8 mouse cellular contexts compared by ENCODE assay signal in the genomic region with DNA sequence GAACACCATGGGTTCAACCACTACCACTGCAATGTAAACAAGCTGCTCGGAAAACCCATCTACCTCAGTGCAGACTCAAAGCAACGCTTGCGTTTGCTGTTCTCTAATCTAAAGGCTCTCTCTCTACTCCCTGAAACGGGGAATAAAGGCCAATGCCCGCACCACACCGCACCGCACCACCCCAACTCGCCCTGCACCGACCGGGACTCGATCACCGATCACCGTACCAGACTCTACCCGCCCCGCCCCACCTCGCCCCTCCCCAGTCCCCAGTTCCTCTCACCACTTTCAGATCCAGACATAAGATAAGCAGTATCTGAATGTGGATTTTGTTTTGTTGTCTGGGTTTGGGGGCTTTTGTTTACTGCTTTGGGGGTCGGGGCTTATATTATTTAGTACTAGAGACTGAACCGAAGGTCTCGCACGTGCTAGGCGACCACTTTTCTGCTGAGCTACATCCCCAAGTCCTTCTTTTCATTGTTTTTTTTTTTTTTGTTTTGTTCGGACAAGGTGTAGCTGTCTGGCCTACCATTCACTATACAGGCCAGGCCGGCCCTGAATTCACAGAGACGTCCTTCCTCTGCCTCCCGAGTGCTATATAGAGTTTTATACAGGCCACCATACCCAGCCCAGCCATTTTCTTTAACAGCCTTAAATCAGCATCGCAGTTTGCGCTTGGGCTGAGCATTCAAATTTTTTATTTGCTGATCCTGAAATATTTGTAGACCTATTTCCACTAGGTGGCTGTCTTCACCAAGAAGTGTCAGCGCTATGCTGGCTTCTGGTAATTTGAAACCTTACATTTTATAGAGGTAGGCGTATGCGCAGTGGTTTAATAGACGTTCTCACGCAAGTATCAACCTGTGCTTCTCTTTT. TPM values are rescaled to one million over a fixed set of nuclear protein-coding genes. Genes with fewer than 3 reads are reported as not detected.
DNase-seq lines count a peak whose midpoint lies in the region; ATAC-seq and TF ChIP-seq lines count a peak whose summit lies in the region.

No protein-coding gene starts in this region.

- H3K27me3 ChIP-seq in thymus, adult 2 months (ENCODE audit: control insufficient read depth, insufficient read depth, low read length) = no peaks in the 10 kb centered on the region
- H3K27me3 ChIP-seq in intestine, embryonic 16.5 days (replicated peaks; ENCODE audit: control insufficient read depth, insufficient read depth, low read length) = no peaks in the 10 kb centered on the region
- no peaks in the 10 kb centered on the region for H3K27me3 ChIP-seq in limb, embryonic 12.5 days
- H3K27me3 ChIP-seq in midbrain, embryonic 15.5 days (replicated peaks) = no peaks in the 10 kb centered on the region

- no peak for TF ChIP-seq CTCF in thymus, adult 2 months (IDR thresholded peaks at IDR 0.05; ENCODE audit: borderline replicate concordance, control insufficient read depth, extremely low read depth, insufficient read depth, low read length, poor library complexity)

- no peak overlapping the region for H3K4me3 ChIP-seq in thymus, adult 2 months (ENCODE audit: control insufficient read depth, insufficient read depth, low read length)
- H3K4me3 ChIP-seq in intestine, embryonic 16.5 days (ENCODE audit: low read length) = peak overlapping the region; percentile 31
- peak overlapping the region; percentile 20 for H3K4me3 ChIP-seq in limb, embryonic 12.5 days (replicated peaks)
- peak overlapping the region; percentile 20 for H3K4me3 ChIP-seq in midbrain, embryonic 15.5 days

- no peak for TF ChIP-seq POLR2A in thymus, adult 2 months (IDR thresholded peaks at IDR 0.05; ENCODE audit: control insufficient read depth, extremely low read depth, insufficient read depth, low read length, poor library complexity)

- H3K4me2 ChIP-seq in intestine, embryonic 16.5 days (ENCODE audit: low read depth, low read length) = peak overlapping the region; percentile 56
- H3K4me2 ChIP-seq in limb, embryonic 12.5 days = peak overlapping the region; percentile 52
- peak overlapping the region; percentile 49 for H3K4me2 ChIP-seq in midbrain, embryonic 15.5 days

- no peaks in the 10 kb centered on the region for H3K9me3 ChIP-seq in intestine, embryonic 16.5 days (ENCODE audit: control insufficient read depth, low read length)
- no peaks in the 10 kb centered on the region for H3K9me3 ChIP-seq in limb, embryonic 12.5 days
- H3K9me3 ChIP-seq in midbrain, embryonic 15.5 days = no peaks in the 10 kb centered on the region

- WGBS in thymus, adult 2 months = 20% methylated on average over 32 of the region's 32 CpGs
- WGBS in intestine, embryonic 16.5 days = 19% methylated on average over 32 of the region's 32 CpGs
- 15% methylated on average over 32 of the region's 32 CpGs for WGBS in limb, embryonic 12.5 days
- 22% methylated on average over 32 of the region's 32 CpGs for WGBS in midbrain, embryonic 15.5 days

- H3K9ac ChIP-seq in intestine, embryonic 16.5 days (ENCODE audit: low read depth, low read length) = peak overlapping the region; percentile 54; the same call in 1 of the 2 replicates
- no peak overlapping the region for H3K9ac ChIP-seq in limb, embryonic 12.5 days (replicated peaks)
- no peak overlapping the region for H3K9ac ChIP-seq in midbrain, embryonic 15.5 days

- DNase-seq in thymus, adult 2 months = peak; percentile 31
- DNase-seq in thymus, adult 18-20 months = no peak
- peak; percentile 55 to 71 for DNase-seq in cerebellum, postnatal 10 days
- peak; percentile 14 to 16 for DNase-seq in thymus, postnatal 36 days

- H3K36me3 ChIP-seq in thymus, adult 2 months (ENCODE audit: control insufficient read depth, insufficient read depth, low read length) = no peaks in the 10 kb centered on the region
- no peaks in the 10 kb centered on the region for H3K36me3 ChIP-seq in intestine, embryonic 16.5 days (ENCODE audit: control insufficient read depth, insufficient read depth, low read length)
- no peaks in the 10 kb centered on the region for H3K36me3 ChIP-seq in limb, embryonic 12.5 days
- no peaks in the 10 kb centered on the region for H3K36me3 ChIP-seq in midbrain, embryonic 15.5 days (replicated peaks)

- H3K4me1 ChIP-seq in thymus, adult 2 months (replicated peaks; ENCODE audit: control insufficient read depth, insufficient read depth, low read length) = no peaks in the 10 kb centered on the region; the same call in 1 of the 2 replicates
- H3K4me1 ChIP-seq in intestine, embryonic 16.5 days (ENCODE audit: control insufficient read depth, insufficient read depth, low read length) = 0 out of 2 replicates have a peak, but pooled peaks cover 2% of the 10 kb centered on the region
- H3K4me1 ChIP-seq in limb, embryonic 12.5 days (replicated peaks) = peaks cover 11% of the 10 kb centered on the region; the same call in 1 of the 2 replicates
- peaks cover 11% of the 10 kb centered on the region; the same call in 1 of the 2 replicates for H3K4me1 ChIP-seq in midbrain, embryonic 15.5 days

- peak; percentile 70 for ATAC-seq in granulocyte monocyte progenitor cell, adult 5-6 weeks (replicated peaks; ENCODE audit: poor library complexity, severe bottlenecking)
- ATAC-seq in intestine, embryonic 16.5 days = peak; percentile 71
- ATAC-seq in limb, embryonic 12.5 days (ENCODE audit: insufficient number of reproducible peaks, insufficient read depth, low FRiP score, low TSS enrichment, low read depth) = peak; percentile 78; the same call in 1 of the 2 replicates
- peak; percentile 85 for ATAC-seq in midbrain, embryonic 15.5 days (replicated peaks)

- H3K27ac ChIP-seq in thymus, adult 2 months (ENCODE audit: control insufficient read depth, insufficient read depth, low read length) = no peak overlapping the region
- H3K27ac ChIP-seq in intestine, embryonic 16.5 days (ENCODE audit: low read length) = no peak overlapping the region
- no peak overlapping the region for H3K27ac ChIP-seq in limb, embryonic 12.5 days
- H3K27ac ChIP-seq in midbrain, embryonic 15.5 days = no peak overlapping the region

RNA-seq across cellular contexts. Expression of a gene that starts 18.4 kb away (rescaled TPM):
- 46.0 and 52.9 TPM in 2 replicates for polyA plus RNA-seq in thymus, adult 2 months (2012; rRNA removed)
- 39.1 and 55.1 TPM in 2 replicates for total RNA-seq in granulocyte monocyte progenitor cell, adult 5-6 weeks (2014; fragmentation: Nextera tagmentation)
- total RNA-seq in granulocyte monocyte progenitor cell, adult 5-6 weeks (2017) = 60.6 and 71.7 TPM in 2 replicates
- polyA plus RNA-seq in intestine, embryonic 16.5 days (2015; fragmentation: Nextera tagmentation; extraction: Ambion mirVana) = 16.2 and 16.7 TPM in 2 replicates
- polyA plus RNA-seq in limb, embryonic 12.5 days (2016; fragmentation: Nextera tagmentation; extraction: Ambion mirVana) = 77.0 and 93.1 TPM in 2 replicates
- polyA plus RNA-seq in midbrain, embryonic 15.5 days (2015; fragmentation: Nextera tagmentation; extraction: Ambion mirVana) = 50.9 and 51.2 TPM in 2 replicates

Comparison
In these comparisons a context has a peak if more than half of its experiments do, and no peak if none do; other contexts are left out.
1. DNase-seq: peak in thymus, adult 2 months (single experiment), cerebellum, postnatal 10 days (2 of 2) and thymus, postnatal 36 days (2 of 2); none in thymus, adult 18-20 months (0 of 2).
2. Peak in every context shown above with its lines, with median percentiles within 50 percentile points of each other: ATAC-seq and H3K4me2 ChIP-seq.